Mouse (Mus musculus) layer of hippocampus, postnatal 36 days (tissue): Measurements from ENCODE around the gene Clybl. TPM values are rescaled to one million over a fixed set of nuclear protein-coding genes. Genes with fewer than 3 reads are reported as not detected.

Source experiments
- DNase-seq, 2 experiments: peaks; one replicate each; pipeline ENCODE4 v3.0.0; 2022
- total RNA-seq, 2 experiments: library from RNA; stranded (reverse); gene quantifications; 2 replicates each; pipeline ENCODE4 v1.2.3; 2021

Clybl gene
- total RNA-seq, 2 experiments from 2014 or later, result 24.1 to 29.9 TPM

- DNase-seq, result no peak
Measured at GRCm38 (mm10) chr14:122313328-122313727, 131.8 kb downstream of the Clybl start.

DNA sequence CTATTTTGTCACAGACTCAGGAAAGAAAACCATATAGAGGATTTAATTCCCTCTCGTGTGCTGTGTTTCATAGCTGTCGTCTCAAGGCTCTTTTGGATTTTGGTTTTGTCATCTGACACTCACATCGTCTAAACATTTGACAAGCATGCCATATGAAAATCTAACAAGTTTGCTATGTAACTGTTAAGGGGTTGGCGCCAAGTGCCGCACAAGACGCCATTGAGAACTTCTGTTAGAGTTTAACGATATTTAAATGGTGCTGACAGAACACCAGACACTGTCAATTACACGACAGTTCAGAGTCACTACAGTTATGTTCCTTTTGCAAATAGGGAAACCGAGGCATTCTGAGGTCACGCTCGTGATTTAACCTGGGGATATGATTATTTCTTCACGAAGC lies 134.2 kb downstream of the Clybl start:
- no peak for DNase-seq

GRCm38 (mm10) chr14:122322136-122322535 lies 140.6 kb downstream of the Clybl start:
- no peak for DNase-seq

- DNase-seq, result no peak
Measured at GRCm38 (mm10) chr14:122323838-122324458, 142.4 kb downstream of the Clybl start.

GRCm38 (mm10) chr14:122330136-122330535 lies 148.6 kb downstream of the Clybl start:
- DNase-seq, result no peak

DNA sequence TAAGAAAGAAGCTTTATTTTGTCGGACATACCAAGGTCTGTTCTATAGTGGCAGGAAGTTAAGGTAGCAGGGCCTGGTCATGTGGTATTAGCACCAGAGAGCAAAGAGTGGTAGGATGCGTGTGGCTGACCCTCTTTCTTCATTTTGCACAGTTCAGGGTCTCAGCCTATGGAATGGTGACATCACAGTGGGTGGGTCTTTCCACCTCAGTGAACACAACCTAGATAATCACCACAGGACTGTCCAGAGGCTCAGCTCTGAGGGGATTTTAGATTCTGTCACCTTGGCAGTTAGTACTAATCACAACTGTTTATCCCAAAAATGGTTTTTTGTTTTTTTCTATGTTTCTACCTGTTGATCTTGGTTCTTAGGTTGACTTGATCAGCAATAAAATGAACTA lies 149.2 kb downstream of the Clybl start:
- no peak for DNase-seq

DNA sequence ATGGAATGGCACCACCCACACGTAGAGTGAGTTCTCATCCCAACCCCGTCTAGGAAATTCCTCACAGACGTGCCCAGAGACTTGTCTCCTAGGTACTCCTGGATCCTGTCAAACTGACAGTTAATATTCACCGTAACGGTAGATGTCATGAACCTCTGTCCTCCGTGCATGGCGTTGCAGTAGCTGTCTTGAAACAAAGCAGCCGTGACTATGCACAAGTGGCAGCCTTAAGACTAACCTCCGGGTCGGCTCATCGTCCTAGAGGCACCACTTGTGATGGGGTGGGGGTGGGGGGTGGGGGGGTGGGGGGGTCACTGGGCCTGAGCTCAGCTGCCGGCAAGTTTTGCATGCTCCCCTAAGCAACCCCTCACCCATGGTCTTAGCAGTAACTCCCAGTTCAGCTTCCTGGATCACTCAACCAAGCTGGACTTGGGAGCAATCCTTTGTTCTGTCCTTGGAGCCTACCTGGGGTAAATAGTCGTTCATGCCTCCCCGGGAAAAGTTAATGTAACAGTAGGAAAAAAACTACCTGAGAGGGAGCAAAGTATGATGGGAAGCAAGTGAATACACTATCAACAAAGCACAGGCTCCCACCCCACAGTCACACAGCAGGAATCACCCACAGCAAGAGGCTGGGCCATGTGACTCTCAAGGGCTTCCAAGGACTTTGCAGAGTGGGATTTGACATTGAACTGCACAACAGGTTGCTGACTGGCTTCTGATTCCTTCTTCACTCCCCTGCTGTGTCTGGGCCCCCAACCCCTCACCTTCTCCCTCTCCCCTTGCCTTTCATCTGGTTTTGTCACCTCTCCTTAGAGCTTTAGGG lies 150.3 kb downstream of the Clybl start:
- no peak for DNase-seq

DNA sequence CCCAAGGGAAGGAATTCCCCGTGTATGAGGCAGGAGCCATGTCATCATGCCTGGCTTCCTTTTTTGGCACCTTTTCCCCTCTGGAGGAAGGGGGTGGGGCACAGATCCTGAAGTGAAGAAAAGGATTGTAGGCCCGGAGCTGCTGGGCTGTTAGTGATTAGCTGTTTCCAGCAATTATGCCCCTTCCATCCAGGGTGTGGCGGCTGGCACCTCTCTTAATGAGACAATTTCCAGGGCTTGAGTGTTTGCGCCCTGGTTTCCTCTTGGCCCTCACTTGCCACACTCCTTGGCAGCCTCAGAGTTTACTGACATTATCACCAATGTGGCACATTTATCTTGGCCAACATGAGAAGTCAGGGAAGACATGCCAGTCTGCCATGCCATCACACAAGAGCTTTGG lies 155.5 kb downstream of the Clybl start:
- no peak for DNase-seq

DNA sequence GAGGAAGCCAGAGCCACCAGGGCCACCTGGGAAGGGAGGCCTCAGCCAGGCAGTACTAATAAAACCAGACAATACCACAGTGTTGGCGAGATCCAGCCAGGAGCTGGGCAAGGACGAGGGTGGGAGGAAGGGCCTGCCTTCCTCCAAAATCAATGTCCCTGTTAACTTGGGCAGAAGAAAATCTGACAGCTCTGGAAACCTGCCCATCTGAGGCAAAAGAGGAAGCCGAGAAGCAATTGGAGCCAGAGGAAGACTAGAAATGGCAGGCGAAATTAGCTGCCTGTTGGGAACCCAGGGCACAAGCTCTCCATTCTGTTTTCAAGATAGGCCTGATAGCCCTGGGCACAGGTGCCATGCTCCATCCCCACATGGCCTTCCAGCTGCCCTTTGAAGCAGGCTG lies 157.3 kb downstream of the Clybl start:
- no peak for DNase-seq

DNA sequence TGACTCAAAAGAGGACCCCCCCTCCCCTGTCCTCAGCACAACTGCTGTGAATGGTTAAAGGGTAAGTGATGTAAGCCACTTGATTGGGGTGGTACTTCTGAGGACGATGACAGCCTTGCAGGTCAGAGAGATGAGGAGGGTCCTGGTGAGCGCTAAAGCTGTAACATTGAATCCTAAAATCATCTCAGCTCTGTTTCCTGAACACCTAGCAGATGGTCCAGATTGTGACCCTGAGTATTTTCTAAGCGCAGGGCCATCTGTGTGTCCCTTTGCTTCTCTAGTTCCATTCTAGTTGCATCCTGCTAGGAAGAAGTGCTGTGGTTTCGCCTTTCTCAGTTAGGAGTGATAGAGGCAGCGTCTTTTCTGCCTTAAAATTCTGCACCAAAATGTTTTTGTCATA lies 158.6 kb downstream of the Clybl start:
- DNase-seq, result no peak

DNA sequence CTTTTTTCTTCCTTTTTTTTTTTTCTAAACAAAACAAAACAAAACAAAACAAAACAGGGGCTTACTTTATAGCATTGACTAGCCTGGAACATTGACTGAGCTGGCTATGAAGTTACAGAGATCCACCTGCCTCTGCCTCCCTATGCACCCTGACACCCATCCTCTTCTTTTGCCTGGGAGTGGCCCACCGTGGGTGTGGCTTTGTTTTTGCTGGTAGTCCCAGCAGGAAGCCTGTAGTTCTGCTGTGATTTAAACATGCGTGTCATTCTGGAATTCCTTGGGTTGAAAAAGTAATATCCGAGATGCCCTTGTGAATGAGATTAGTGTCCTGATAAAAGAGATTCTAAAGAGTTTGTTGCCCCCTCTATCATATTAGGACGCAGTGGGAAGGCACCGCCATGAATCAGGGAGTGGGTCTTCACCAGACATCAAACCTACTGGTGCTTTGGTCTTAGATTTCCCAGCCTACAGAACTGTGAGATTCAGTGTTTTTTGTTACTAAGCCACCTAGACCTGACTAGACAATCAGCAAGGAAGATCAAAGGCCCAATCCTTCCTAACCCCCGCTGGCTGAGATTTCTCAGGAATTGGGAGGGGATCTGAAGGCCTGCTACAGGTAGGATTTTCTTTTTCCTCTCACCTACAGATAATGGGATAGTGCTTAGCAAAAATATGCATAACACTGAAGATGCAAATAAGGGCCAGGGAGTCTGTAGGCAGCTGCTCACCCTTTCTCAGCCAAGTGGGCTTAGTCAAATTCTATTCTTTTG lies 160.3 kb downstream of the Clybl start:
- no peak for DNase-seq

DNA sequence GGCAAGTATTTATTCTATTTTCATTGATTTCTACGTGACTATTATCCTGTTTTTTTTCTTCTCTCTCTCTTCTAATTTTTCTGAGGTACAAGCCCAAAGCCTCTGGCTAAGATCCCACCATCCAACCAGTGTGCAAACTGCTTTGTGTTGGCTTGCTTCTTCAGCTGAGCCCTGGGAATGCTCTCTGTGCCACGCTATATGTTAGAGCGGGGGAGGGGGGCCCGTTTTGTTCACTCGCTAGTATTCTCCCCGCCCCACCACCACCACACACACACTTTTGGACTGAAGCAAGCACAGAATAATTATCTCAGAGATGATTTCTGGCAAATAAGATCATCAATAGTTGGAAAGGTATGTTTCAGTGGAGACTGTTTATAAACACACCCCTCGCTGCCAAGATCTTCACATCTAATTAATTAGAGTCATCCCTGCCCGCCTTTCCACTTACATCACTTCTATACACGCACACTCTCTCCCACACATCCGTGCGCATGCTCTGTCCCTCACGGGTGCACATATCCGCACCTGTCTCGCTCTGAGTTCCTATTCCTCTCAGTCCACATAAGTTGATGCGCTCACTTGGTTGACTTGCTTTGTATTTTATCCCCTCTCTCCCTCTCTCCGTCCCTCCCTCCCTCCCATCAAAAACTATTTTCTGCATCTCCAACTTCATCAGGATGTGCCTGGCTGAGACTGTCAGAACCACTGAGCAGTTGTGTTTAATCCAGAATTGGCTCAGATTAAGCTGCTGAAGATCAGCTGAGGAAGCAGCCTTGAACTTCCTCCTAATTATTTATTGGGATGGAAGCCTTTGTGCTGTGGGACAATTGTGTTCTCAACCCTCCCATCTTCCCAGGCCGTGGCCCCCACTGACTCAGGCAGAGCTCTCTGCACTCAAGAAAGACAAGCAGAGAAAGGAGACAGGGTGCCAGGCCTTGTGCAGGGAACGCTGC lies 163.0 kb downstream of the Clybl start:
- no peak for DNase-seq

DNA sequence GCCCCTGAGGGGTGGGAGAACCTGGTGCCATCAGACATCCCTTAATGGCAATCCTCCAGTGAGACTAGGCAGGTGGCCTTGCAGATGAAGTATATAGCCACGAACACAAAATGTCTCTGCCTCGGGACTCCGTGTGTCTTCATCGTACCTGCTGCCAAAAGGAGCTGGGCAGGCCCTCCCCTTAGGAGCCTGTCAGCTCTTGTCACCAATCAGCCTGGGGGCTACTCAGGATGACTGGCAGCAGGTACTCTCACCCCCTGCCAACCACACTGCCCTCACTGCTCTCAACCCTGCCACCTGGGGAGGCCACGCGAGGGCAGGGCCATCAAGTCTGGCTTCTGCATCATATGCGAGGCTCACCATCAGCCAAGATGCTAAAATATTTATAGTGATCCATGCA lies 166.6 kb downstream of the Clybl start:
- no peak for DNase-seq

DNA sequence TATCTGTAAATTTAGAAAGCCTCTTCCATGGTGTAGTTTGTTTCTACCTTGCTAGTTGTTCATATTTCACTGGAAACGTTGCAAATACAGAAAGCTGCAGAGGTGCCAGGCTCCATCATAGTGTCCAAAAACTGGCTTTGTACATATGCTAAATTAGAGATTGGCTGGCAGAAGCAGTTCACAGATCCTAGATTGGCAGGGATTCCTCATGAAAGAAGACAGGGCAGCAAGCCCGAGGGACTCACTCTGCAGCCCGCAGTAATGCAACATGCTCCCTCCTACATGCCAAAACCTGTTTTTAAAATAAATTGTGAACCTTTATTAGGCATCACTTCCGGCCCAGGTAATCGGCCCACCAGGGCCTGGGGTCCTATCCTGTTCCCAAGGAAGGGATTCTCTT lies 167.8 kb downstream of the Clybl start:
- no peak for DNase-seq

DNA sequence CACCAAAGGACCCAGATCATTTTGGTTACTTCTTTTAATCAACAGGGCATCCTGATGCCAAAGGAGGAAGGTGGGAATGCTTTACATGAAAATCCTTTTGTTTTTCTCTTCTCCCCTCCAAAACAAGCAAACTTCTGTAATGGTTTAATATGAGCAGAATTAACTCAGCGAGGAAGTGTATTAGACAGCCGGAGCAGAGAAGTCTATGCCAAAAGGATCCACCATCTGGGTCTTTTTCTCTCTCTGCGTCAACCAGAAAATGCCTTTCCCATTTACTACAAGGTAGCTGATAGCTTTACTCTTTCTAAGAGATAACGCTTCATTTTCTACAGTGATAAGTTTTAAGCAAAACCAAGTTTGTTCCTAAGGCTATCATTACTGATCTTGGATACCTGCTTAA lies 168.3 kb downstream of the Clybl start:
- DNase-seq, result no peak

DNA sequence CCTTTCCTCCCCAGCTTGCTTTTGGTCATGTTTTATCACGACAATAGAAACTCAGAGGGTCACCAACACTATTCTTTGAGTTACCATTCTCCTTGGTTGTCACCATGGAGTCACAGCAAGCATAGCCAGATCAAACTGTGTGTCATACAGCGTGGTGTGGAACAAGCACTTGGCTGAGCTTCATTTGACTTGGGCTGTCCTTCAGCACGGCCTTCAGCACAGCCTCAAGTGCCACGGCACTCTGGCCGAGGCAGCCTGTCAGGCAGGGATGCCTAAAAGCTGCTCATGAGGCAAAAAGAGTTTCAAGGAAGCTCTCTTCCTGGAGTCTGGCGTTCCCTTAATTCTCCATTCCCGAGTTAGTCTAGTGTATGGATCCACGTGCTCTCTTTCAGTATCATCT lies 169.3 kb downstream of the Clybl start:
- DNase-seq, result no peak

- DNase-seq, result no peak
Measured at GRCm38 (mm10) chr14:122357316-122357715, 175.8 kb downstream of the Clybl start.

- no peak for DNase-seq
Measured at GRCm38 (mm10) chr14:122358592-122358991, 177.1 kb downstream of the Clybl start.

DNA sequence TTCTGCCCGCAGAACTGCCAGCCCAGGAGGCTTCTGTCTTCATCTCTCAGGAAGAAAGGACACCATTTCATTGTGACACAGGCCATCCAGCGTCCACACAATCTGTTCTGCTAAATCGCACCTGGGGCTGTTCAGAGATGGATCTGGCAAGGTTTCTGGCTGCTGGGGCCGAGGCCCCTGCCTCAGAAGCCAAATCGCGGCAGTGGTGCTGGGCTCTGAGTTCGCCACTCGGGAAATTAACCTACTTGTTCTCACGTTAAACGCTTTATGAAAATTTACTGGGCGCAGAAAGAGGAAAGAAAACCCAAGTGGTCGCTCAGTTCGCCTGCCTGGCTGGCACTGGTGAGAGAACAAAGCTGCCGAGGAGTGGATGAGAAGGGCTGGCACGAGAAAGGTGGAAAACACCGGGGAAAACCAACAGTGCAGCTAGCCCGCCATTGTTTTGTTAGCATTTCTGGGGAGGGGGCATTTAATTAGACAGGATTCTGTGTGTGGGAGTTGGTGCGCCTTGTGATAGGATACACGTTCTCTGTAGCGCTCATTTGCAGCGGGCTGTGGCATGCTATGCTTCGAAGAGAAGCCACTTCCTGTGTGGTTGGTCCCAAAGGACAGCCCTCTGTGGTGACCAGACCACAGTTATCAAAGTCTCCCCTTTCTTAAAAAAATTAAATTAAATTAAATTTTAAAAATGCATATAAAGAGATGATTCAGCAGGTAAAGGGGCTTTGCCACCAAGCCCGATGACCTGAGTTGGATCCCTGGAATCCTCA lies 177.8 kb downstream of the Clybl start:
- no peak for DNase-seq

- no peak for DNase-seq
Measured at GRCm38 (mm10) chr14:122361807-122362206, 180.3 kb downstream of the Clybl start.

DNA sequence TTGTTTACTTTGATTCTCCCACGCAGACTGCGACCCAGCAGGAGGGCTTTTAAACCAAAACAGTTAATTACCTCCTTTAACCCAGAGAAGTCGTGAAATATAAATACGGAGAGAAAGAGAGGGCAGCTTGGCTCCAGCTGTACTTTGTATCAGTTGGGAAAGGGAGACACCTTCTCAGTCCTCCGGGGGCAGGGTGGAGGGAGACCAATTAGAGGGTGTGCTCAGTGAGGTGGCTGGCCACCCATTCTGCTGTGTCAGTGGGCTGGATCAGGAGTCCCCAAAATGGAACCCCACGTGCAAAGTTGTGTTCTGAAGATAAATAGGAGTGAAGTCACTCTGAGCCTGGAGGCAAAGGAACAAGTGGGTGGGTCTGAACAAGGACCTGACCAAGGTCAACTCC lies 181.7 kb downstream of the Clybl start:
- DNase-seq, result no peak

- DNase-seq, result no peak
Measured at GRCm38 (mm10) chr14:122364026-122364425, 182.5 kb downstream of the Clybl start.
